Mouse (Mus musculus) neutrophil, adult 5-6 weeks (primary cell): ENCODE measurements around the gene Smyd5. TPM values are rescaled to one million over a fixed set of nuclear protein-coding genes. Genes with fewer than 3 reads are reported as not detected.

Source experiments
- ATAC-seq: fragments of 151-379, 151-347 bp; 2 replicates; pipeline ENCODE4 v1.8.0; 2017; ENCODE audit warnings: mild to moderate bottlenecking, moderate TSS enrichment; ENCODE audit not compliant: insufficient number of reproducible peaks, poor library complexity, low FRiP score, severe bottlenecking; ENCODE audit errors: extremely low read depth
- total RNA-seq: library from RNA; stranded (forward); fragments of 200-1000 nt; gene quantifications from 2 replicates; pipeline ENCODE4 v1.2.3, GENCODE M21; 2017

The Smyd5 gene
- total RNA-seq, 1 experiment from 2014 or later: 22.2 TPM

DNA sequence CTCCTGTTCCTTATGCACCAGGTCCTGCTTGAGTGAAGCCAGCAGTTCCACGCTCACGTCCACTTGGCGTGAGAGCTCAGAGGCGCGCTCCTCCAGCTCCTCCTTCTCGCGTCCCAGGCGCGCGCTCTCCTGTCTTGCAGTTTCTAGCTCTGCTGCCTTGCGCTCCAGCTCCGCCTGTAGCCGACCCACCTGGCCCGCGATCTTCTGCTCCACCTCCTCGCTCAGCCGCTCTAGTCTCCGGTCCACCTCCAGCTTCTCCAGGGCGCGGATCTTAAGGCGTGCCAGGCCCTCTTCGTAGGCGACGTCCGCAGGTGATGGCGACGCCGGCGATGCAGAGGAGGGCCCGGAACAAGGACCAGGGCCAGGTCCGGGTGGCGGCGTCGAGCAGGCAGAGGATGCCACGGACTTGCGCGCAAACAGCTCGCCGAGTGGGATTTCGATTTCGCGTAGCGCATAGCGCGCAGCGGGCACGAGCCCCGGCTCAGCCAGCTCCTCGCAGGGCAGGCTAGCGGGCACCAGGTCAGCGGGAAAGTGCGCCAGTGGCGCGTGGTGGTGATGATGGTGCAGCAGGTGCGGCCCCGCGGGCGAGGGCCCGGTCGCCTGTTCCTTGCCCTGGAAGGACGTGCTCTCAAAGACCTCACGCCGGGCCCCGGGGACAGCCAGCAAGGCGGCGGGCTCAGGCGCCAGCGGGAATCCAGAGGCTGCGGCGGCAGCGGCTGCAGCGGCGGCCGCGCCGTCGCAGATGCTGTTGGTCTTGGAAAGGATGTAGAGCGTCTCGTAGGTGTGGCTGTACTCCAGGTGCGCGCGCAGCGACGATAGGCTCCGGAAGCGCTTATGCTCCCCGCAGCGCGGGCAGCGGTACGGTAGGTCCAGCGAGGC is 52.3 kb downstream of the Smyd5 start:
- no peak for ATAC-seq

DNA sequence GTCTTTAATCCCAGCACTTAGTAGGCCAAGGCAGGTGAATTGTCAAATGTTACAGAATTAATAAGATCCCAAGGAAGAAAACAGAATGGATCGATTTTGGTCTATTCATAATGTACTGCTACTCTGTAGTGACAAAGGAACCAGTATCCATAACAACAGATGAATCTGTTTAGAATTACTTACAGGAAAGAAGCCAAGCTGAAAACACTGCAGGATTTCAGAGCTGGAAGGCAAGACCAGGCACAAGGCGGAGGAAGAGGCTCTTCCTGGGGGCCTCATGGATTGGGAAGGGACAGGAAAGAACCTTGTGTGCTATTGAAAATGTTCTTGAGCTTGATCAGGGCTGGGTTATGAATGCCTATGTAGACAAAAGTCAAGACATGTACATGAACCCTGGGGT is 53.9 kb downstream of the Smyd5 start:
- ATAC-seq: no peak

- no peak for ATAC-seq
Observed at GRCm38 (mm10) chr6:85488510-85488909, 56.7 kb downstream of the Smyd5 start.

DNA sequence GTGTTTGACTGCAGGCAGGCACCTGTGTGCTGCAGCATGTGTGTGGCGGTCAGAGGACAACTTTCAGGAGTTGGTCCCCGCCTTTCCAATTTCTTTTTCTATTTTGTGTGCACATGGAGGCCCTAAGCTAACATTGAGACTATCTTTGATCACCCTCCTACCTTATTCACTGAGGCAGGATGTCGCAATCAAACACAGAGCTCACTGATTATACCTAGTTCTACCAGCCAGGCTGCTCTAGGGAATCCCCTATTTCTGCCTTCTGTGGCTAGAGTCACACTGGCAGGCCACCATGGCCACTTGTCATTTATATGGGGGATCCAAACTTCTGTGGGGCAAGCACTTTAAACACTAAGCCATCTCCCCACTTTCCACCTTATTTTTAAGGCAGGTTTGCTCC is 57.9 kb downstream of the Smyd5 start:
- ATAC-seq: no peak

GRCm38 (mm10) chr6:85490252-85490651 is 58.5 kb downstream of the Smyd5 start:
- ATAC-seq: no peak

- ATAC-seq: no peak
Observed at GRCm38 (mm10) chr6:85491606-85492005, 59.8 kb downstream of the Smyd5 start.

Other genes starting within 250 kb of the Smyd5 start
- gene Emx1, start 244.6 kb upstream of the Smyd5 start, total RNA-seq: not detected in 2 replicates
- 104 and 118 TPM in 2 replicates for gene Sfxn5, start 98.6 kb upstream of the Smyd5 start, total RNA-seq
- 10.8 and 10.9 TPM in 2 replicates for gene Rab11fip5, start 57.4 kb upstream of the Smyd5 start, total RNA-seq
- gene Noto, start 8.1 kb upstream of the Smyd5 start, total RNA-seq: not detected in 2 replicates
- 104 and 115 TPM in 2 replicates for gene Cct7, start 19.5 kb downstream of the Smyd5 start, total RNA-seq
- gene Pradc1, start 20.0 kb downstream of the Smyd5 start, total RNA-seq: 12.7 and 16.9 TPM in 2 replicates
- 0.12 TPM in 1 of 2 replicates, not detected in the other for gene Fbxo41, start 71.0 kb downstream of the Smyd5 start, total RNA-seq
- gene Egr4, start 81.6 kb downstream of the Smyd5 start, total RNA-seq: not detected in 2 replicates
- 3.0 and 4.5 TPM in 2 replicates for gene Alms1, start 155.5 kb downstream of the Smyd5 start, total RNA-seq